Mouse (Mus musculus) MEL (cell line): ENCODE measurements around the gene Ubac2. TPM values are rescaled to one million over a fixed set of nuclear protein-coding genes. Genes with fewer than 3 reads are reported as not detected.

Experiments
- DNase-seq: peaks from one replicate; pipeline ENCODE4 v3.0.0; 2011; ENCODE audit warnings: low read depth, low spot score
- H3K27ac ChIP-seq: 2 replicates; pipeline ENCODE4 v1.5.1; 2012; ENCODE audit warnings: low read depth, mild to moderate bottlenecking, control low read depth, low read length, moderate library complexity; ENCODE audit not compliant: control insufficient read depth
- H3K27me3 ChIP-seq, 2 experiments: fragments of 150-350 bp in 1 of 2; sonication (generic) in 1 of 2; 2 replicates each; pipeline ENCODE4 v1.6.1; 2012; ENCODE audit warnings: low read length in 2 of 2, mild to moderate bottlenecking in 2 of 2, improper control_type of control experiment in 1 of 2, moderate library complexity in 1 of 2; ENCODE audit not compliant: insufficient read depth in 2 of 2, control insufficient read depth in 1 of 2
- H3K36me3 ChIP-seq, 2 experiments: 2 replicates each; pipeline ENCODE4 v1.6.1; 2012 to 2014; ENCODE audit warnings: low read length in 2 of 2, improper control_type of control experiment in 1 of 2, inconsistent platforms in 1 of 2, mild to moderate bottlenecking in 1 of 2; ENCODE audit not compliant: insufficient read depth in 2 of 2, control insufficient read depth in 1 of 2
- H3K4me1 ChIP-seq, 2 experiments: fragments of 150-350 bp in 1 of 2; sonication (generic) in 1 of 2; 2 replicates each; pipeline ENCODE4 v1.6.1; 2012; ENCODE audit warnings: low read length in 2 of 2, improper control_type of control experiment in 1 of 2, mild to moderate bottlenecking in 1 of 2; ENCODE audit not compliant: insufficient read depth in 2 of 2, control insufficient read depth in 1 of 2
- H3K4me3 ChIP-seq, 2 experiments: fragments of 150-350 bp in 1 of 2; sonication (generic) in 1 of 2; 2 replicates each; pipeline ENCODE4 v1.5.1; 2012; ENCODE audit warnings: low read depth in 2 of 2, low read length in 2 of 2, mild to moderate bottlenecking in 2 of 2, moderate library complexity in 2 of 2, control low read depth in 1 of 2, improper control_type of control experiment in 1 of 2; ENCODE audit not compliant: control insufficient read depth in 1 of 2, insufficient read depth in 1 of 2
- H3K79me2 ChIP-seq: 2 replicates; pipeline ENCODE4 v1.6.1; 2012; ENCODE audit warnings: mild to moderate bottlenecking, low read length, moderate library complexity; ENCODE audit not compliant: control insufficient read depth, poor library complexity, insufficient read depth
- H3K9ac ChIP-seq: 2 replicates; pipeline ENCODE4 v1.6.1; 2012; ENCODE audit warnings: low read depth, mild to moderate bottlenecking, control low read depth, low read length, moderate library complexity; ENCODE audit not compliant: control insufficient read depth, poor library complexity, severe bottlenecking
- H3K9me3 ChIP-seq: fragments of 150-350 bp; sonication (generic); replicated peaks from 2 replicates; pipeline ENCODE4 v1.6.1; 2012; ENCODE audit warnings: mild to moderate bottlenecking, low read length, improper control_type of control experiment, moderate library complexity; ENCODE audit not compliant: insufficient read depth
- BHLHE40 ChIP-seq: IDR thresholded peaks from 2 replicates; pipeline ENCODE4 v1.6.1; 2012; ENCODE audit warnings: low read depth, mild to moderate bottlenecking, inconsistent platforms, low read length, improper control_type of control experiment, borderline replicate concordance
- CTCF ChIP-seq, 3 experiments: IDR thresholded peaks in 2 of 3; conservative IDR thresholded peaks in 1 of 3; 2 replicates each; pipeline ENCODE4 v1.5.1; 2011 to 2012; ENCODE audit warnings: low read length in 3 of 3, low read depth in 2 of 3, mild to moderate bottlenecking in 2 of 3, improper control_type of control experiment in 1 of 3, inconsistent platforms in 1 of 3, mixed read lengths in 1 of 3, moderate library complexity in 1 of 3; ENCODE audit not compliant: control insufficient read depth in 1 of 3, insufficient read depth in 1 of 3, poor library complexity in 1 of 3, severe bottlenecking in 1 of 3
- E2F4 ChIP-seq: IDR thresholded peaks from 2 replicates; pipeline ENCODE4 v1.6.1; 2011; ENCODE audit warnings: low read depth, low read length, improper control_type of control experiment, borderline replicate concordance
- ELF1 ChIP-seq: IDR thresholded peaks from 2 replicates; pipeline ENCODE4 v1.6.1; 2014; ENCODE audit warnings: low read depth, mild to moderate bottlenecking, inconsistent platforms, low read length, improper control_type of control experiment, moderate library complexity
- ETS1 ChIP-seq: IDR thresholded peaks from 2 replicates; pipeline ENCODE4 v1.6.1; 2012; ENCODE audit warnings: low read depth, mild to moderate bottlenecking, inconsistent platforms, low read length, improper control_type of control experiment, moderate library complexity
- GATA1 ChIP-seq: IDR thresholded peaks from 2 replicates; pipeline ENCODE4 v1.6.1; 2011; ENCODE audit warnings: low read depth, low read length, improper control_type of control experiment
- MAX ChIP-seq: IDR thresholded peaks from 2 replicates; pipeline ENCODE4 v1.6.1; 2011; ENCODE audit warnings: low read length, improper control_type of control experiment
- POLR2A ChIP-seq, 2 experiments: IDR thresholded peaks; 2 replicates each; pipeline ENCODE4 v1.6.1; 2011 to 2012; ENCODE audit warnings: low read length in 2 of 2, mild to moderate bottlenecking in 2 of 2, control low read depth in 1 of 2, improper control_type of control experiment in 1 of 2, low read depth in 1 of 2, moderate library complexity in 1 of 2; ENCODE audit not compliant: control insufficient read depth in 1 of 2, insufficient read depth in 1 of 2, poor library complexity in 1 of 2
- RAD21 ChIP-seq: IDR thresholded peaks from 2 replicates; pipeline ENCODE4 v1.6.1; 2011; ENCODE audit warnings: mild to moderate bottlenecking, low read depth, low read length, improper control_type of control experiment
- SMC3 ChIP-seq: IDR thresholded peaks from 2 replicates; pipeline ENCODE4 v1.6.1; 2011; ENCODE audit warnings: low read depth, low read length, improper control_type of control experiment
- TAL1 ChIP-seq: IDR thresholded peaks from 2 replicates; pipeline ENCODE4 v1.6.1; 2012; ENCODE audit warnings: mild to moderate bottlenecking, inconsistent platforms, low read length, moderate library complexity, mixed read lengths
- USF1 ChIP-seq: IDR thresholded peaks from 2 replicates; pipeline ENCODE4 v1.6.1; 2014; ENCODE audit warnings: low read depth, mild to moderate bottlenecking, inconsistent platforms, low read length, improper control_type of control experiment, moderate library complexity
- ZNF384 ChIP-seq: IDR thresholded peaks from 2 replicates; pipeline ENCODE4 v1.6.1; 2012; ENCODE audit warnings: low read depth, mild to moderate bottlenecking, inconsistent platforms, low read length, improper control_type of control experiment
- polyA plus RNA-seq, 2 experiments: library from polyadenylated mRNA; stranded (reverse) in 1 of 2; unstranded in 1 of 2; fragments of >175 nt in 1 of 2; fragments of >200 nt in 1 of 2; gene quantifications; 2 replicates each; pipeline versions ENCODE4 v1.2.1 to v1.2.4; 2012; ENCODE audit warnings: low replicate concordance in 2 of 2, low read depth in 1 of 2; ENCODE audit not compliant: insufficient read length in 2 of 2, insufficient read depth in 1 of 2, missing spikeins in 1 of 2
- total RNA-seq: library from RNA; depleted of rRNA; stranded (reverse); fragments of 300-350 nt; gene quantifications from 2 replicates; pipeline ENCODE4 v1.2.3, GENCODE M21; 2012

Ubac2 gene
- total and polyA plus RNA-seq, 3 experiments: 32.9 to 44.8 TPM; not detected in 1

DNA sequence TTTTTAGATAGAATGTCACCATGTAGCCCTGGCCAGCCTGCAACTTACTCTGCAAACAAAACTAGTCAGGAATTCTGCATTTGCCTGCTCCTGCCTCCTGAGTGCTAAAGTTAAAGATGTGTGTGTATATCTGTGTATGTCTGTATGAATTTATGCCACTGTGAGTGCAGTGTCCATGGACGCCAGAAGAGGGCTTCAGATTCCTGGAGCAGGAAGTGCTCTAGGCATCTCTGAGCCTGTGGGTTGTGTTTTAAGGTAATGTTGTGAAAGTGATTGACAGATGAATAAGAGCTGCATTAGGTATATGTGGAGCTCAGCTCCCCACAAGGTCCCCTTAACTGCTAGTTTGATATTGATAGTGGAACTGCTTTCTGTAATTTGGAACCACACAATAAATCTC, 156.8 kb downstream of the Ubac2 start:
- H3K36me3 ChIP-seq: peaks cover 0 to 7% of the 10 kb centered on the region in 2 experiments; a peak in 2 of 4 replicates
- TF ChIP-seq BHLHE40: no peak
- TF ChIP-seq GATA1: no peak
- no peak for TF ChIP-seq ELF1
- no peak for TF ChIP-seq SMC3
- TF ChIP-seq ZNF384: no peak
- TF ChIP-seq CTCF (IDR thresholded peaks at IDR 0.05 in 2 of 3, conservative IDR thresholded peaks at IDR 0.05 in 1 of 3; ENCODE audit: control insufficient read depth in 1 of 3, insufficient read depth in 1 of 3, low read depth in 2 of 3, low read length in 3 of 3, poor library complexity in 1 of 3, severe bottlenecking in 1 of 3): peak in 2 of 3 experiments; percentile 7 to 12; a peak in 2 of 6 replicates
- no peak for TF ChIP-seq E2F4
- no peaks in the 10 kb centered on the region for H3K79me2 ChIP-seq
- no peak overlapping the region for H3K4me3 ChIP-seq
- H3K27me3 ChIP-seq: no peaks in the 10 kb centered on the region
- no peak overlapping the region for H3K9ac ChIP-seq
- no peak for DNase-seq
- no peak overlapping the region for H3K27ac ChIP-seq
- H3K9me3 ChIP-seq: no peaks in the 10 kb centered on the region
- H3K4me1 ChIP-seq: peaks cover 10 to 12% of the 10 kb centered on the region in 2 experiments; a peak in 3 of 4 replicates

DNA sequence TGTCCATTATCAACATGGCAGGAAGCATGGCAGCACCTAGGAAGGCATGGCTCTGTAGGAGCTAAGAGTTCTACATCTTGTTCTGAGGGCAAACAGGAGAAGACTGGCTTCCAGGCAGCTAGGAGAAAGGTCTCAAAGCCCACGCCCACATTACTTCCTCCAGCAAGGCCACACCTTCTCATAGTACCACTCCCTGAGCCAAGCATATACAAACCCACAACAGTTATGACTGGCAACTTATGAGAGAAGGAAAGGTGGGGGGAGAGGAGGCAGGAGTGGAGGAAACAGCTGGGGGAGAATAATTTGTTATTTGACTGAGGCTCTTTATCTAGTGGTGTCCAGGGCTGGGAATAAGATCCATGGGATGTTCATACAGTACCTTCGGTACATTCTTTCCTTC, 157.4 kb downstream of the Ubac2 start:
- H3K79me2 ChIP-seq: no peaks in the 10 kb centered on the region
- TF ChIP-seq TAL1 (0 out of 2 replicates have a peak, but pooled peaks have one; percentile 11), USF1 (no peak), GATA1 (no peak), ETS1 (peak; percentile 49; the same call in 1 of the 2 replicates)
- H3K27me3 ChIP-seq: no peaks in the 10 kb centered on the region
- no peak overlapping the region for H3K9ac ChIP-seq
- H3K9me3 ChIP-seq: no peaks in the 10 kb centered on the region
- H3K27ac ChIP-seq: no peak overlapping the region
- DNase-seq: peak; percentile 78
- no peak overlapping the region for H3K4me3 ChIP-seq
- H3K36me3 ChIP-seq: peaks cover 0 to 12% of the 10 kb centered on the region in 2 experiments; a peak in 2 of 4 replicates
- H3K4me1 ChIP-seq: peaks cover 12 to 15% of the 10 kb centered on the region in 2 experiments

DNA sequence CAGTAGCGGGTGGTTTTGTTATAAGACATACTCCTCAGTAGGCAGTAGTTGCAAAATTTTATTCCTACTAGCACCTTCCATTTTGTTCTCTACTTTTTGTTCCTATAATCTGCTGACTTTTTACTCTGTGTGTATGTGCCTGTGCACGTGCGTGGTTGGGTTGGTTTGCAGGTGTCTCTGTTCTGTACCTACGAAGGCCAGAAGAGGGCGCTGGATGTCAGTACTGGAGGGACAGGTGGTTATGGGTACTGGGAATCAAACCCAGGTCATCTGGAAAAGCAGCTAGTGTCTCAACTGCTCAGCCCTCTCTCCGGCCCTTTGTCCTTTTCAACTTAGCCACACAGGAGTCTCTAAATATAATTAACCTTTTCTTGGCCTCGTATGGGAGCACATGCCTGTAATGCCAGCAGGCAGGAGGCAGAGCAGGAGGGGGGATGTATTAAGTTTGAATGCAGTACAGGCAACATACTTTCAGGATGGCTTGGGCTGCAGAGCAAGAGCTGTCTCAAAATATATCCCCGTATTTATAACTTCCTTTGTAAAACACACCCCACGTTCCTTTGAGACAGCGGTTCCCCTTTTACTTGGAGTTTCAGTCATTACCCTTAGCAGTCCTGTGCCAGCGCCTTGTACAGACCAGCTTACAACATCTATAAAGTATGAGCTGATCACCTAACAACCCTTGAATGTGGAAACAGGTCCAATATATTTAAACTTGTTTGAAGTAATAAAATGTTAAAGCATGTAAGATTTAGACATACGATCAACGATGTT, 160.6 kb downstream of the Ubac2 start:
- TF ChIP-seq CTCF (IDR thresholded peaks at IDR 0.05 in 2 of 3, conservative IDR thresholded peaks at IDR 0.05 in 1 of 3; ENCODE audit: control insufficient read depth in 1 of 3, insufficient read depth in 1 of 3, low read depth in 2 of 3, low read length in 3 of 3, poor library complexity in 1 of 3, severe bottlenecking in 1 of 3) (peak; percentile 20 to 54 (median 45)), RAD21 (peak; percentile 18), MAX (no peak), POLR2A (IDR thresholded peaks at IDR 0.05; ENCODE audit: control insufficient read depth in 1 of 2, insufficient read depth in 1 of 2, low read depth in 1 of 2, low read length in 2 of 2, poor library complexity in 1 of 2) (no peak)
- Histone ChIP-seq H3K27ac (no peak overlapping the region), H3K36me3 (peaks cover 0 to 18% of the 10 kb centered on the region in 2 experiments; a peak in 2 of 4 replicates), H3K9me3 (no peaks in the 10 kb centered on the region), H3K27me3 (no peaks in the 10 kb centered on the region), H3K79me2 (no peaks in the 10 kb centered on the region), H3K9ac (no peak overlapping the region), H3K4me1 (peaks cover 0 to 27% of the 10 kb centered on the region in 2 experiments), H3K4me3 (no peak overlapping the region)
- DNase-seq: no peak
